Mouse (Mus musculus): ENCODE measurements at regions not wholly inside any gene's neighbourhood (a gene's known extent, or its start where the extent isn't known, plus 50 kb on each side); places are given as distances from the start of the nearest gene placed in this dataset.
"Not testable (repeated sequence)": the region's sequence is repeated elsewhere in the genome, so short reads cannot be mapped to it uniquely, and the experiment has no call there.

- intact Hi-C loops (cut with DNase I), result loop anchor here (5.0 kb wide), 1 partner anchor 391 kb away; no protein-coding TSS in a partner anchor
- DNase-seq, result no peak
These were observed 72.8 kb upstream of the Ugt8a start for GRCm38 (mm10) chr3:126011269-126011668.

- no peak for DNase-seq
- intact Hi-C loops (cut with DNase I), result no loop called here
These were observed 77.7 kb upstream of the Ugt8a start for GRCm38 (mm10) chr3:126016166-126016565.

GRCm38 (mm10) chr3:126044327-126044726 is 105.9 kb upstream of the Ugt8a start:
- intact Hi-C loops (cut with DNase I), result loop anchor here (10.0 kb wide), 1 partner anchor 550 kb away; the partner anchor contains the start of gene Camk2d
- no peak for DNase-seq

GRCm38 (mm10) chr3:126044861-126045260 is 106.4 kb upstream of the Ugt8a start:
- intact Hi-C loops (cut with DNase I), result loop anchor here (5.0 to 10.0 kb wide), 2 partner anchors 357 to 550 kb away; partner anchors contain the start of gene Camk2d
- DNase-seq, result no peak

- intact Hi-C loops (cut with DNase I), result loop anchor here (5.0 to 10.0 kb wide), 2 partner anchors 356 to 549 kb away; partner anchors contain the start of gene Camk2d
- no peak for DNase-seq
These were observed 107.8 kb upstream of the Ugt8a start for GRCm38 (mm10) chr3:126045992-126046786.

- intact Hi-C loops (cut with DNase I), result no loop called here
- DNase-seq, result no peak
These were observed 120.2 kb upstream of the Ugt8a start for GRCm38 (mm10) chr3:126058585-126058984.

GRCm38 (mm10) chr3:126105086-126105485 is 166.7 kb upstream of the Ugt8a start:
- no peak for DNase-seq
- intact Hi-C loops (cut with DNase I), result no loop called here

- intact Hi-C loops (cut with DNase I), result no loop called here
- no peak for DNase-seq
These were observed 171.0 kb upstream of the Ugt8a start for GRCm38 (mm10) chr3:126109371-126109770.

- no peak for DNase-seq
These were observed 179.4 kb upstream of the Ugt8a start for GRCm38 (mm10) chr3:126117849-126118248.

GRCm38 (mm10) chr3:126122323-126123259 is 184.2 kb upstream of the Ugt8a start:
- DNase-seq, result no peak
- intact Hi-C loops (cut with DNase I), result no loop called here

More at GRCm38 (mm10) chr3:126117849-126118248, 179.4 kb upstream of the Ugt8a start:
- intact Hi-C loops (cut with DNase I), result no loop called here

- DNase-seq, result no peak
- intact Hi-C loops (cut with DNase I), result no loop called here
These were observed 196.9 kb upstream of the Arsj start for GRCm38 (mm10) chr3:126166542-126166941.

- no peak for DNase-seq
- intact Hi-C loops (cut with DNase I), result no loop called here
These were observed 154.5 kb upstream of the Arsj start for GRCm38 (mm10) chr3:126209024-126209423.

- no peak for DNase-seq
- intact Hi-C loops (cut with DNase I), result no loop called here
These were observed 153.3 kb upstream of the Arsj start for GRCm38 (mm10) chr3:126210226-126210625.

- intact Hi-C loops (cut with DNase I), result no loop called here
- DNase-seq, result no peak
These were observed 135.9 kb upstream of the Arsj start for GRCm38 (mm10) chr3:126227575-126227974.

GRCm38 (mm10) chr3:126245834-126246233 is 117.7 kb upstream of the Arsj start:
- intact Hi-C loops (cut with DNase I), result no loop called here
- no peak for DNase-seq

- DNase-seq, result no peak
- intact Hi-C loops (cut with DNase I), result no loop called here
These were observed 102.2 kb upstream of the Arsj start for GRCm38 (mm10) chr3:126261270-126261669.

GRCm38 (mm10) chr3:126272027-126272426 is 91.5 kb upstream of the Arsj start:
- DNase-seq; intact Hi-C loops (cut with DNase I): not testable (repeated sequence)

GRCm38 (mm10) chr3:126273566-126273965 is 89.9 kb upstream of the Arsj start:
- DNase-seq, result no peak
- intact Hi-C loops (cut with DNase I), result no loop called here

- intact Hi-C loops (cut with DNase I), result no loop called here
- DNase-seq, result no peak
These were observed 87.3 kb upstream of the Arsj start for GRCm38 (mm10) chr3:126276008-126276700.

- intact Hi-C loops (cut with DNase I), result no loop called here
- DNase-seq, result no peak
These were observed 79.0 kb upstream of the Arsj start for GRCm38 (mm10) chr3:126284294-126285090.

Measured in heart, postnatal 36 days (tissue).